Mouse (Mus musculus): ENCODE measurements around the gene Gm3435.
"Not testable (repeated sequence)": the region's sequence is repeated elsewhere in the genome, so short reads cannot be mapped to it uniquely, and the experiment has no call there.

Gm3435 gene

GRCm38 (mm10) chr17:15040455-15040854 lies 30.5 kb downstream of the Gm3435 start:
- DNase-seq (ENCODE audit: low spot score): not testable (repeated sequence)

GRCm38 (mm10) chr17:15041175-15041729 lies 31.3 kb downstream of the Gm3435 start, which contains the start of the genes Ermard, Tcte3 and Gm3448:
TSS of gene Ermard (plus strand) at chr17:15041208.
TSS of gene Tcte3 (minus strand) at chr17:15041488.
TSS of gene Gm3448 (minus strand) at chr17:15041537.
- DNase-seq (ENCODE audit: low spot score): not testable (repeated sequence)

GRCm38 (mm10) chr17:15050338-15050737 lies 40.4 kb downstream of the Gm3435 start:
- DNase-seq (ENCODE audit: low spot score): not testable (repeated sequence)

- not testable (repeated sequence) for DNase-seq (ENCODE audit: low spot score)
Observed at GRCm38 (mm10) chr17:15052766-15053165, 42.8 kb downstream of the Gm3435 start.

- not testable (repeated sequence) for DNase-seq (ENCODE audit: low spot score)
Observed at GRCm38 (mm10) chr17:15053183-15053828, 43.3 kb downstream of the Gm3435 start.

- not testable (repeated sequence) for DNase-seq (ENCODE audit: low spot score)
Observed at GRCm38 (mm10) chr17:15053829-15054200, 43.8 kb downstream of the Gm3435 start.

- no peak for DNase-seq (ENCODE audit: low spot score)
Observed at GRCm38 (mm10) chr17:15055925-15056324, 45.9 kb downstream of the Gm3435 start.

- no peak for DNase-seq (ENCODE audit: low spot score)
Observed at GRCm38 (mm10) chr17:15058161-15058591, 48.2 kb downstream of the Gm3435 start.

GRCm38 (mm10) chr17:15059646-15060045 lies 49.7 kb downstream of the Gm3435 start:
- DNase-seq (ENCODE audit: low spot score): no peak

- no peak for DNase-seq (ENCODE audit: low spot score)
Observed at GRCm38 (mm10) chr17:15060356-15060755, 50.4 kb downstream of the Gm3435 start.

GRCm38 (mm10) chr17:15065391-15066024 lies 55.5 kb downstream of the Gm3435 start:
- DNase-seq (ENCODE audit: low spot score): peak; percentile 92

GRCm38 (mm10) chr17:15066066-15066465 lies 56.1 kb downstream of the Gm3435 start:
- peak; percentile 73 for DNase-seq (ENCODE audit: low spot score)

GRCm38 (mm10) chr17:15066911-15067310 lies 56.9 kb downstream of the Gm3435 start:
- DNase-seq (ENCODE audit: low spot score): no peak

GRCm38 (mm10) chr17:15068040-15068792 lies 58.2 kb downstream of the Gm3435 start:
- no peak for DNase-seq (ENCODE audit: low spot score)

- no peak for DNase-seq (ENCODE audit: low spot score)
Observed at GRCm38 (mm10) chr17:15069124-15069523, 59.1 kb downstream of the Gm3435 start.

All from retina, embryonic 14.5 days (tissue).